Comparison of ENCODE assay signal across 10 mouse cellular contexts in the genomic region with DNA sequence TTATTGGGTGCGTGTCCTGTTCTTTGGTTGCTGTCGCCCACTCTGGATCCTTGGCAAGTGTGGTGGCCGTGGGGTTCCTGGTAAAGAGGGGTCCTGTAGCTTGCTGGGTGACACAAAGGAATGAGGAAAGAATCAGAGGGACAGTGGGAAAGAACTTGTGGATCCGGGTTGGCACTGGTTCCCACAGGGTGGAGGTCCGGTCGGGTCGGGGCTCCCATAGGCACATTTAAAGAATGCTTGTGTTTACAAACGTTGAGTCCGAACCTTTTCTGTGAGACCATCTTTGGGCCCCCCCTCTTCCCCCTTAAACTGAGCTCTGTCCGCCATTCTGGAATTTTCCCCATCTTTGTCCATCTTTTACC. TPM values are rescaled to one million over a fixed set of nuclear protein-coding genes. Genes with fewer than 3 reads are reported as not detected.
DNase-seq lines count a peak whose midpoint lies in the region; ATAC-seq and TF ChIP-seq lines count a peak whose summit lies in the region.
"Had no signal": no experiment of that assay in that cellular context is flagged by ENCODE, and none has a peak within 500 bp of the region (broad histone marks: within the 10 kb centered on the region; RNA-seq: fewer than 3 reads in every experiment).

No protein-coding gene starts in this region.

- peak overlapping the region; percentile 80 for H3K4me2 ChIP-seq in heart, embryonic 13.5 days
- H3K4me2 ChIP-seq in liver, embryonic 16.5 days (ENCODE audit: low read depth, low read length), result peak overlapping the region; percentile 75

- no peak for TF ChIP-seq CTCF in ES-Bruce4 (IDR thresholded peaks at IDR 0.05; ENCODE audit: low read depth, low read length)

- peaks cover 21% of the 10 kb centered on the region for H3K4me1 ChIP-seq in heart, embryonic 13.5 days
- H3K4me1 ChIP-seq in ES-Bruce4 (ENCODE audit: control insufficient read depth, insufficient read depth, low read length), result no peaks in the 10 kb centered on the region
- peaks cover 18% of the 10 kb centered on the region for H3K4me1 ChIP-seq in hindbrain, embryonic 10.5 days (replicated peaks)
- H3K4me1 ChIP-seq in liver, embryonic 16.5 days (ENCODE audit: control insufficient read depth, low read depth, low read length), result peaks cover 2% of the 10 kb centered on the region; the same call in 1 of the 2 replicates

- H3K27ac ChIP-seq in heart, embryonic 13.5 days (replicated peaks), result no peak overlapping the region
- H3K27ac ChIP-seq in ES-Bruce4 (ENCODE audit: insufficient read depth, low read length), result peak overlapping the region; percentile 59
- peak overlapping the region; percentile 50; the same call in 1 of the 2 replicates for H3K27ac ChIP-seq in hindbrain, embryonic 10.5 days
- H3K27ac ChIP-seq in liver, embryonic 16.5 days (ENCODE audit: low read length), result no peak overlapping the region

- no peaks in the 10 kb centered on the region for H3K9me3 ChIP-seq in heart, embryonic 13.5 days
- H3K9me3 ChIP-seq in ES-Bruce4 (replicated peaks; ENCODE audit: control insufficient read depth, insufficient read depth, low read length, poor library complexity, severe bottlenecking), result no peaks in the 10 kb centered on the region
- no peaks in the 10 kb centered on the region for H3K9me3 ChIP-seq in hindbrain, embryonic 10.5 days
- no peaks in the 10 kb centered on the region for H3K9me3 ChIP-seq in liver, embryonic 16.5 days (replicated peaks; ENCODE audit: control insufficient read depth, low read length)

- DNase-seq in heart, adult 11 months, result no peak
- DNase-seq in hindbrain, embryonic 10.5 days (ENCODE audit: low spot score), result no peak
- DNase-seq in ovary, adult 18-20 months (ENCODE audit: low spot score), result no peak
- no peak for DNase-seq in left cerebral cortex, adult 9 months (ENCODE audit: low spot score in 2 of 2)
- DNase-seq in ovary, postnatal 10 days (ENCODE audit: low spot score), result no peak
- DNase-seq: adrenal gland, postnatal 14 days; kidney, postnatal 25 days had no signal

- no peak for ATAC-seq in heart, embryonic 13.5 days (ENCODE audit: extremely low read depth, insufficient number of reproducible peaks, low FRiP score, low TSS enrichment)
- no peak for ATAC-seq in liver, embryonic 16.5 days (ENCODE audit: low read depth)

- 14% methylated on average over 10 of the region's 10 CpGs for WGBS in heart, embryonic 13.5 days
- 7% methylated on average over 10 of the region's 10 CpGs for WGBS in hindbrain, embryonic 10.5 days
- WGBS in liver, embryonic 16.5 days (ENCODE audit: insufficient replicate concordance), result 13% methylated on average over 10 of the region's 10 CpGs

- H3K27me3 ChIP-seq in heart, embryonic 13.5 days (replicated peaks), result peaks cover 60% of the 10 kb centered on the region
- no peaks in the 10 kb centered on the region for H3K27me3 ChIP-seq in ES-Bruce4 (ENCODE audit: control insufficient read depth, insufficient read depth, low read length, poor library complexity, severe bottlenecking)
- peaks cover 32% of the 10 kb centered on the region for H3K27me3 ChIP-seq in hindbrain, embryonic 10.5 days (ENCODE audit: insufficient read depth, poor library complexity, severe bottlenecking)
- H3K27me3 ChIP-seq in liver, embryonic 16.5 days (ENCODE audit: control insufficient read depth, insufficient read depth, low read depth, low read length), result peaks cover 40% of the 10 kb centered on the region

- H3K9ac ChIP-seq in heart, embryonic 13.5 days, result peak overlapping the region; percentile 38; the same call in 1 of the 2 replicates
- peak overlapping the region; percentile 80 for H3K9ac ChIP-seq in ES-Bruce4 (ENCODE audit: low read depth, poor library complexity, severe bottlenecking)
- no peak overlapping the region for H3K9ac ChIP-seq in liver, embryonic 16.5 days (ENCODE audit: low read depth, low read length)

- peak overlapping the region; percentile 56 for H3K4me3 ChIP-seq in heart, embryonic 13.5 days
- peak overlapping the region; percentile 74 for H3K4me3 ChIP-seq in ES-Bruce4 (ENCODE audit: low read depth, low read length)
- peak overlapping the region; percentile 55 for H3K4me3 ChIP-seq in hindbrain, embryonic 10.5 days
- peak overlapping the region; percentile 22 for H3K4me3 ChIP-seq in liver, embryonic 16.5 days (ENCODE audit: low read depth, low read length)

- no peaks in the 10 kb centered on the region for H3K36me3 ChIP-seq in heart, embryonic 13.5 days
- H3K36me3 ChIP-seq in ES-Bruce4 (ENCODE audit: control insufficient read depth, insufficient read depth, low read length, poor library complexity, severe bottlenecking), result no peaks in the 10 kb centered on the region
- H3K36me3 ChIP-seq in hindbrain, embryonic 10.5 days, result no peaks in the 10 kb centered on the region
- H3K36me3 ChIP-seq in liver, embryonic 16.5 days (ENCODE audit: control insufficient read depth, insufficient read depth), result no peaks in the 10 kb centered on the region

- no peak for TF ChIP-seq EP300 in ES-Bruce4 (IDR thresholded peaks at IDR 0.05; ENCODE audit: insufficient read depth, low read depth, low read length)

- TF ChIP-seq POLR2A in ES-Bruce4 (IDR thresholded peaks at IDR 0.05; ENCODE audit: insufficient read depth, low read length), result no peak

RNA-seq across cellular contexts. Expression of a gene that starts 59.8 kb away (rescaled TPM):
- polyA plus RNA-seq in heart, embryonic 13.5 days (2015; fragmentation: Nextera tagmentation; extraction: Ambion mirVana), result not detected in 2 replicates
- not detected in 2 replicates for polyA plus RNA-seq in ES-Bruce4 (2011; ENCODE audit: insufficient read depth, insufficient read length, low read depth, missing spikeins)
- polyA plus RNA-seq in hindbrain, embryonic 10.5 days (2016; fragmentation: Nextera tagmentation; extraction: Ambion mirVana), result not detected in 2 replicates
- not detected in 2 replicates for polyA plus RNA-seq in liver, embryonic 16.5 days (2015; fragmentation: Nextera tagmentation; extraction: Ambion mirVana)

Comparison
In these comparisons a context has a peak if more than half of its experiments do, and no peak if none do; other contexts are left out.
1. H3K27ac ChIP-seq: peak in ES-Bruce4 (single experiment) and hindbrain, embryonic 10.5 days (single experiment); none in heart, embryonic 13.5 days (single experiment) and liver, embryonic 16.5 days (single experiment).
2. H3K4me3 ChIP-seq: peak in every context shown above with its lines; median percentile 74 in ES-Bruce4; 56 in heart, embryonic 13.5 days; 55 in hindbrain, embryonic 10.5 days; 22 in liver, embryonic 16.5 days.